Mouse (Mus musculus): ENCODE data around the gene Zfp536. TPM values are rescaled to one million over a fixed set of nuclear protein-coding genes. Genes with fewer than 3 reads are reported as not detected.

Gene Zfp536
- polyA plus RNA-seq, 1 experiment from 2014 or later, result 1.9 TPM

DNA sequence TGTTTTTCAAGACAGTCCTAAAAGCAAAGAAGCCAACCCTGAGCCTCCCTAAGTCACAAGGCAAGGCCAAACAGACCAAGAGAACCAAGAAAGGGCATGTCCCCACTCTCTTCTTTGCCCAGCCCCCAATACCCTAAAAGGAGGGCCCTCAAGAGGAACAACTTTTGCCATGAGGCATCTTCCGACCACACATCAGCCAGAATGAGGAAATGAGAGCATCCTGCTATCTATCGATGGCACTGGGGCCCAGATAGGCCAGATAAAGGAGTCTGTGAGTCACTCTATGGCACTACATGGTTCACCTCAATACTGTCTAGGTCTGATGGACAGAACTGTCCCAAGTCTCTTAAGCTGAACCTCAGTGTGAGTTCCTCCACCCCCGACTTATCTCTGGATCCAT is 335.6 kb downstream of the Zfp536 start:
- H3K27ac ChIP-seq (replicated peaks; ENCODE audit: low read depth, low read length), result no peak overlapping the region
- DNase-seq (ENCODE audit: low spot score), result no peak
- no peak overlapping the region for H3K9ac ChIP-seq (ENCODE audit: low read length)
- WGBS, result 88% methylated on average over 3 of the region's 3 CpGs
- H3K9me3 ChIP-seq (ENCODE audit: control insufficient read depth, low read length), result no peaks in the 10 kb centered on the region
- no peak overlapping the region for H3K4me3 ChIP-seq (ENCODE audit: low read depth, low read length)
- no peak overlapping the region for H3K4me2 ChIP-seq (ENCODE audit: low read depth, severe bottlenecking)
- peaks cover 4% of the 10 kb centered on the region for H3K4me1 ChIP-seq (ENCODE audit: control insufficient read depth, insufficient read depth, low read length)
- no peaks in the 10 kb centered on the region for H3K27me3 ChIP-seq (ENCODE audit: control insufficient read depth, insufficient read depth, low read length)
- no peaks in the 10 kb centered on the region for H3K36me3 ChIP-seq (ENCODE audit: control insufficient read depth, insufficient read depth, low read length)
- ATAC-seq (ENCODE audit: insufficient number of reproducible peaks, low FRiP score, low TSS enrichment, low read depth), result no peak

DNA sequence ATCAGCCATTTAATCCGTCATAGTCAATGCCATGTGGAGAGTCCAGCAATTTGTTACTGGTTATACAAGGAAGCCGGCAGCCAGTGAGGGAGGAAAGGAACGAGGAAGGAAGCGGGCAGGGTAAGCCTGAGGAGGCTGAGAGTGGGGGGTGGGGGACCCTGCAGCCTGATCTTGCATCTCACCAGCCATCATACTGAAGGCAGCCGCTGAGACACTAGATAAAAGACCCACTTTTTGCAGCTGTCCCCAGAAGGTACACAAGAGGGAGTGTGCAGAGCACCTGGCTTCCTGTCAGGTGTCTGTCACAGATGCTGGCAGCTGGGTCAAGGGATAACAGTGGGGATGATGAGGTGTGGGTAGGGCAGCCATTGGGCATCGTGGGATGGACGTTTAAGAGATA is 340.3 kb downstream of the Zfp536 start:
- no peak overlapping the region for H3K27ac ChIP-seq (replicated peaks; ENCODE audit: low read depth, low read length)
- H3K4me1 ChIP-seq (ENCODE audit: control insufficient read depth, insufficient read depth, low read length), result no peaks in the 10 kb centered on the region; the same call in 1 of the 2 replicates
- 42% methylated on average over 7 of the region's 7 CpGs for whole genome bisulfite sequencing
- DNase-seq (ENCODE audit: low spot score) (no peak), ATAC-seq (ENCODE audit: insufficient number of reproducible peaks, low FRiP score, low TSS enrichment, low read depth) (no peak)
- H3K36me3 ChIP-seq (ENCODE audit: control insufficient read depth, insufficient read depth, low read length), result no peaks in the 10 kb centered on the region
- H3K4me3 ChIP-seq (ENCODE audit: low read depth, low read length), result no peak overlapping the region
- H3K9ac ChIP-seq (ENCODE audit: low read length), result no peak overlapping the region
- no peaks in the 10 kb centered on the region for H3K9me3 ChIP-seq (ENCODE audit: control insufficient read depth, low read length)
- H3K27me3 ChIP-seq (ENCODE audit: control insufficient read depth, insufficient read depth, low read length), result no peaks in the 10 kb centered on the region
- no peak overlapping the region for H3K4me2 ChIP-seq (ENCODE audit: low read depth, severe bottlenecking)

DNA sequence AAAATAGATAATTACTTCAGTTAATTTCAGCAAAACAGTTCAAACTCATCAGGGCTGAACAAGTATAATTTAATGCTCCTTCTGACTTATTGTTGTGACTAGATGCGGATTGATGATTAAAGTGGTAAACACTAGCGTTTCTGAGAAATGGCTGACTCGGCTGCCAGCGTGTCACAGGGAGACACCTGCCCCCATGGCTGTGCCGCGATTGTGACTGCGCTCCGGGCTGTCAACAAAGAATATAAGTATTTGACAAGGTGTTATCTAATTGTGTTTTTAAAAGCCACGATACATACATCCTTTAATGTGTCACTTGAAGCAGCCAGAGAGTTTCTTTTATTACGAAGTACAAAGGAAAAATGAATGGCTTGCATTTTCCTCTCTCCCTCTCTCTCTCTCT is 342.0 kb downstream of the Zfp536 start:
- no peaks in the 10 kb centered on the region for H3K27me3 ChIP-seq (ENCODE audit: control insufficient read depth, insufficient read depth, low read length)
- H3K9me3 ChIP-seq (ENCODE audit: control insufficient read depth, low read length), result no peaks in the 10 kb centered on the region
- no peak overlapping the region for H3K9ac ChIP-seq (ENCODE audit: low read length)
- H3K4me3 ChIP-seq (ENCODE audit: low read depth, low read length), result no peak overlapping the region
- H3K27ac ChIP-seq (replicated peaks; ENCODE audit: low read depth, low read length), result no peak overlapping the region
- H3K4me1 ChIP-seq (ENCODE audit: control insufficient read depth, insufficient read depth, low read length), result no peaks in the 10 kb centered on the region; the same call in 1 of the 2 replicates
- 88% methylated on average over 10 of the region's 10 CpGs for WGBS
- no peak for ATAC-seq (ENCODE audit: insufficient number of reproducible peaks, low FRiP score, low TSS enrichment, low read depth)
- H3K36me3 ChIP-seq (ENCODE audit: control insufficient read depth, insufficient read depth, low read length), result no peaks in the 10 kb centered on the region
- H3K4me2 ChIP-seq (ENCODE audit: low read depth, severe bottlenecking), result no peak overlapping the region
- no peak for DNase-seq (ENCODE audit: low spot score)

DNA sequence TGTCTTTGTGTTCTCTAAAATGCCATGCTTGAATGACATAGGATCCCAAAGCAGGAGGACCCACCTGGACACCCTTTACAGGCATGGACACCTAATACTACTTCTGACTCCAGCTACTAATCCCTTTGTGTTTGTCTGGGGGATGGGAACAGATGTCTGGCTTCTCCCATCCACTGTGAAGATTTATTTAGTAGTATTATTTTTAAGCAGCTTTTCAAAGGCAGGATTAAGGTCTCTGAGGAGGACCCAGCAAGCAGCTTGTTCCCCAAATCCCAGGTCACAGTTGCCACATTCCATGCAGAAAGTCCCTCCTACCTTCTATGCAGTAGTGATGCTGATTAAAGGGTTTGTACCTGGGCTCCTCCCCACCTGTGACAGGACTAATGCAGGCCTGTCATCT is 347.4 kb downstream of the Zfp536 start:
- Histone ChIP-seq H3K9me3 (ENCODE audit: control insufficient read depth, low read length) (no peaks in the 10 kb centered on the region), H3K4me1 (ENCODE audit: control insufficient read depth, insufficient read depth, low read length) (no peaks in the 10 kb centered on the region), H3K4me2 (ENCODE audit: low read depth, severe bottlenecking) (no peak overlapping the region), H3K27me3 (ENCODE audit: control insufficient read depth, insufficient read depth, low read length) (no peaks in the 10 kb centered on the region), H3K9ac (ENCODE audit: low read length) (no peak overlapping the region), H3K27ac (replicated peaks; ENCODE audit: low read depth, low read length) (no peak overlapping the region), H3K4me3 (ENCODE audit: low read depth, low read length) (no peak overlapping the region), H3K36me3 (ENCODE audit: control insufficient read depth, insufficient read depth, low read length) (no peaks in the 10 kb centered on the region)
- ATAC-seq (ENCODE audit: insufficient number of reproducible peaks, low FRiP score, low TSS enrichment, low read depth) (no peak), DNase-seq (ENCODE audit: low spot score) (no peak)

DNA sequence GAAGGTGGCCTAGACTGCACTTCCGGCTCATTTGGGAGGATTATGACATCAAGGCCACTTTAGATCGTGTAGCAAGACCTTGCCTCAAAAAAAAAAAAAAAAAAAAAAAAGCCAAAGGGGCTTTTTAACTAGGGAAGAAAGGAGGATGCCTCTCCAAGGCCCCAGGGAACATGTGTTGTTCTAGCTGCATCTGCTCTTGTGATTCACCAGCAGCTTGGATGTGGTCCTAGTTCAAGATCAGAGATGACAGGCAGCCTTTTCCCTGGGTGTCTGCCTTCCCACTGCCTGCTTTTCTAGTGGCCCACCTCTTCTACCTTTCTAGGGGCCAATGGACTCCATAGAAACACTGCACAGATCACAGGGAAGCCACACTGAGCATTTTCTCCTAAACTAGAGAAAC is 350.5 kb downstream of the Zfp536 start:
- ATAC-seq (ENCODE audit: insufficient number of reproducible peaks, low FRiP score, low TSS enrichment, low read depth), result no peak
- no peak overlapping the region for H3K4me3 ChIP-seq (ENCODE audit: low read depth, low read length)

More for the DNA sequence above, 350.5 kb downstream of the Zfp536 start:
- no peaks in the 10 kb centered on the region for H3K4me1 ChIP-seq (ENCODE audit: control insufficient read depth, insufficient read depth, low read length)
- H3K27ac ChIP-seq (replicated peaks; ENCODE audit: low read depth, low read length), result no peak overlapping the region
- no peaks in the 10 kb centered on the region for H3K36me3 ChIP-seq (ENCODE audit: control insufficient read depth, insufficient read depth, low read length)
- DNase-seq (ENCODE audit: low spot score), result no peak
- H3K9me3 ChIP-seq (ENCODE audit: control insufficient read depth, low read length), result no peaks in the 10 kb centered on the region
- H3K27me3 ChIP-seq (ENCODE audit: control insufficient read depth, insufficient read depth, low read length), result no peaks in the 10 kb centered on the region
- WGBS, result 59% methylated on average over 2 of the region's 2 CpGs
- H3K4me2 ChIP-seq (ENCODE audit: low read depth, severe bottlenecking), result no peak overlapping the region
- H3K9ac ChIP-seq (ENCODE audit: low read length), result no peak overlapping the region

Other genes starting within 250 kb of the Zfp536 start
- 40.9 and 47.0 TPM in 2 replicates for gene Uri1, start 249.9 kb upstream of the Zfp536 start, polyA plus RNA-seq (2014; fragmentation: Nextera tagmentation; extraction: Ambion mirVana)

All from limb, embryonic 11.5 days (tissue).